In the genomic region with DNA sequence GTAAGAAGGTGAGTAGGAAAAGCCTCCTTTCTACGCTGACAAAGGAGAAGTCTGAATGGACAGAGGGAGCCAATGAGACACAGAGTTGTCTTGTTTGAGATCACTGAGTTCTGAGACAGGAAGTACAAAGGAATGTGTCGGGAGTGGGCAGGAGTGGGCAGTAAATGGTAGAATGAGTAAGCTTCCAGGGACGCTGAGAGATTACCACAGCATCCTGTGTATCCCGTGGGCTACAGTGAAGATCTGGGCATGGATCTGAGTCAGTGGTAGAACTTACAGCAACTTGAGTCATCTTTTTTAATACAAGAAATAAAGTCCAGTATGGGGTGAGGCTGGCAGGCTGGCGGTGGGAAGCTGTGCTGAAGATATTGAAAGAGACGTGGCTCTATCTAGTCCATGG, we compare ENCODE assay signal across 24 mouse cellular contexts.
DNase-seq lines count a peak whose midpoint lies in the region; ATAC-seq and TF ChIP-seq lines count a peak whose summit lies in the region.
"Had no signal": no experiment of that assay in that cellular context is flagged by ENCODE, and none has a peak within 500 bp of the region (broad histone marks: within the 10 kb centered on the region; RNA-seq: fewer than 3 reads in every experiment).

No protein-coding gene starts in this region.

- ATAC-seq in intestine, embryonic 16.5 days = 0 out of 2 replicates have a peak, but pooled peaks have one; percentile 7
- ATAC-seq in intestine, embryonic 15.5 days = no peak
- ATAC-seq in Patski = peak; percentile 100
- ATAC-seq in forebrain, embryonic 11.5 days (replicated peaks; ENCODE audit: low FRiP score) = no peak
- ATAC-seq: forebrain, embryonic 15.5 days; hindbrain, postnatal 0 days; liver, postnatal 0 days had no signal

- peak; percentile 84 for DNase-seq in 3134 (ENCODE audit: extremely low read depth, insufficient read length, low spot score)
- DNase-seq in Patski (ENCODE audit: low read depth, low spot score) = peak; percentile 90
- peak; percentile 14 to 34 for DNase-seq in left cerebral cortex, postnatal 14 days (ENCODE audit: low spot score in 2 of 2)
- DNase-seq in forebrain, embryonic 11.5 days (ENCODE audit: low spot score) = no peak
- no peak for DNase-seq in urinary bladder, postnatal 25 days (ENCODE audit: low spot score)
- no peak for DNase-seq in spleen, postnatal 10 days (ENCODE audit: low spot score in 2 of 2)
- DNase-seq: adrenal gland, adult 2 months; cerebellum, adult 11 months; cerebellum, postnatal 25 days; gastrocnemius, postnatal 14 days; heart, adult 2 months; kidney, adult 9 months; kidney, postnatal 4 days; layer of hippocampus, postnatal 36 days; liver; liver, postnatal 0 days; lung, postnatal 36 days; thymus, postnatal 25 days had no signal

- H3K27me3 ChIP-seq in intestine, embryonic 16.5 days (replicated peaks; ENCODE audit: control insufficient read depth, insufficient read depth, low read length) = no peaks in the 10 kb centered on the region
- H3K27me3 ChIP-seq in intestine, embryonic 15.5 days (replicated peaks) = no peaks in the 10 kb centered on the region
- H3K27me3 ChIP-seq in Patski = no peaks in the 10 kb centered on the region
- no peaks in the 10 kb centered on the region for H3K27me3 ChIP-seq in forebrain, embryonic 11.5 days (ENCODE audit: control insufficient read depth, insufficient read depth, low read length)
- H3K27me3 ChIP-seq: forebrain, embryonic 15.5 days; heart, embryonic 15.5 days had no signal

- TF ChIP-seq CTCF in Patski (IDR thresholded peaks at IDR 0.05) = peak; percentile 9

- CTCF ChIA-PET in Patski (lab: Charles Lee) = no interaction called here

- no peaks in the 10 kb centered on the region for H3K36me3 ChIP-seq in intestine, embryonic 16.5 days (ENCODE audit: control insufficient read depth, insufficient read depth, low read length)
- no peaks in the 10 kb centered on the region for H3K36me3 ChIP-seq in intestine, embryonic 15.5 days
- H3K36me3 ChIP-seq in forebrain, embryonic 11.5 days (ENCODE audit: control insufficient read depth, insufficient read depth, low read length) = no peaks in the 10 kb centered on the region
- H3K36me3 ChIP-seq: forebrain, embryonic 15.5 days; heart, embryonic 15.5 days; midbrain, embryonic 10.5 days had no signal

- no peaks in the 10 kb centered on the region for H3K9me3 ChIP-seq in intestine, embryonic 16.5 days (ENCODE audit: control insufficient read depth, low read length)
- H3K9me3 ChIP-seq in intestine, embryonic 15.5 days = no peaks in the 10 kb centered on the region
- no peaks in the 10 kb centered on the region for H3K9me3 ChIP-seq in forebrain, embryonic 11.5 days (ENCODE audit: control insufficient read depth, low read length)
- H3K9me3 ChIP-seq: forebrain, embryonic 15.5 days; heart, embryonic 15.5 days; midbrain, embryonic 10.5 days had no signal

- H3K4me3 ChIP-seq in intestine, embryonic 16.5 days (ENCODE audit: low read length) = no peak overlapping the region
- no peak overlapping the region for H3K4me3 ChIP-seq in intestine, embryonic 15.5 days (replicated peaks)
- no peak overlapping the region for H3K4me3 ChIP-seq in forebrain, embryonic 11.5 days (ENCODE audit: low read depth, low read length)
- H3K4me3 ChIP-seq: forebrain, embryonic 15.5 days; heart, adult 2 months; heart, embryonic 15.5 days; midbrain, embryonic 10.5 days had no signal

- H3K4me2 ChIP-seq in intestine, embryonic 16.5 days (ENCODE audit: low read depth, low read length) = no peak overlapping the region
- H3K4me2 ChIP-seq in intestine, embryonic 15.5 days (replicated peaks) = no peak overlapping the region
- no peak overlapping the region for H3K4me2 ChIP-seq in forebrain, embryonic 11.5 days (ENCODE audit: low read depth, low read length, severe bottlenecking)
- H3K4me2 ChIP-seq: forebrain, embryonic 15.5 days; heart, embryonic 15.5 days had no signal

- POLR2A ChIA-PET in Patski (lab: Charles Lee) = interaction anchor here (0.7 kb wide), 1 partner anchor 62 kb away, joined by 3 read pairs; no protein-coding TSS in a partner anchor

- no peaks in the 10 kb centered on the region for H3K4me1 ChIP-seq in intestine, embryonic 16.5 days (ENCODE audit: control insufficient read depth, insufficient read depth, low read length)
- H3K4me1 ChIP-seq in intestine, embryonic 15.5 days (replicated peaks) = no peaks in the 10 kb centered on the region
- no peaks in the 10 kb centered on the region for H3K4me1 ChIP-seq in forebrain, embryonic 11.5 days (replicated peaks; ENCODE audit: control insufficient read depth, insufficient read depth, low read length)
- H3K4me1 ChIP-seq: heart, embryonic 15.5 days had no signal

- H3K9ac ChIP-seq in intestine, embryonic 16.5 days (ENCODE audit: low read depth, low read length) = no peak overlapping the region
- H3K9ac ChIP-seq in intestine, embryonic 15.5 days = no peak overlapping the region
- no peak overlapping the region for H3K9ac ChIP-seq in forebrain, embryonic 11.5 days (ENCODE audit: low read length)
- H3K9ac ChIP-seq: forebrain, embryonic 15.5 days; heart, embryonic 15.5 days; liver, postnatal 0 days had no signal

- H3K27ac ChIP-seq in intestine, embryonic 16.5 days (ENCODE audit: low read length) = no peak overlapping the region
- H3K27ac ChIP-seq in intestine, embryonic 15.5 days = no peak overlapping the region
- H3K27ac ChIP-seq in forebrain, embryonic 11.5 days (ENCODE audit: low read depth, low read length) = no peak overlapping the region
- H3K27ac ChIP-seq: forebrain, embryonic 15.5 days; heart, adult 2 months; heart, embryonic 15.5 days; hindbrain, postnatal 0 days; midbrain, embryonic 10.5 days had no signal

- 52% methylated on average over 6 of the region's 6 CpGs for WGBS in intestine, embryonic 16.5 days
- WGBS in intestine, embryonic 15.5 days = 53% methylated on average over 6 of the region's 6 CpGs
- WGBS in forebrain, embryonic 11.5 days = 60% methylated on average over 6 of the region's 6 CpGs

- intact Hi-C loops in left cerebral cortex, postnatal 14 days (cut with DNase I) = no loop called here

- in situ Hi-C loops in Patski (cut with MboI; ENCODE audit: low pct_unique_long_range_greater_than_20kb) = no loop called here

Comparison
In these comparisons a context has a peak if more than half of its experiments do, and no peak if none do; other contexts are left out.
1. ATAC-seq: peak in intestine, embryonic 16.5 days (single experiment) and Patski (single experiment); none in intestine, embryonic 15.5 days (single experiment) and forebrain, embryonic 11.5 days (single experiment).
2. DNase-seq: peak in 3134 (single experiment), Patski (single experiment) and left cerebral cortex, postnatal 14 days (2 of 2); none in forebrain, embryonic 11.5 days (single experiment), urinary bladder, postnatal 25 days (single experiment) and spleen, postnatal 10 days (0 of 2).